Mouse (Mus musculus): ENCODE data around the gene Slc35a3.

GRCm38 (mm10) chr3:116641811-116642371 lies 70.7 kb downstream of the Slc35a3 start:
- TF ChIP-seq POLR2A (IDR thresholded peaks at IDR 0.05; ENCODE audit: low read depth, low read length) (no peak), MAZ (IDR thresholded peaks at IDR 0.05; ENCODE audit: low read depth, low read length) (no peak), GABPA (IDR thresholded peaks at IDR 0.05; ENCODE audit: insufficient replicate concordance, low read depth, low read length) (no peak), MYC (IDR thresholded peaks at IDR 0.05; ENCODE audit: low read depth, low read length) (no peak), CTCF (conservative IDR thresholded peaks at IDR 0.05 in 1 of 2, IDR thresholded peaks at IDR 0.05 in 1 of 2; ENCODE audit: low read depth in 2 of 2, low read length in 2 of 2) (no peak), E2F4 (IDR thresholded peaks at IDR 0.05; ENCODE audit: insufficient replicate concordance, low read depth, low read length) (no peak), JUN (IDR thresholded peaks at IDR 0.05; ENCODE audit: insufficient read depth, low read depth, low read length) (no peak), MAX (IDR thresholded peaks at IDR 0.05; ENCODE audit: low read length) (no peak), MXI1 (IDR thresholded peaks at IDR 0.05; ENCODE audit: low read depth, low read length) (no peak), USF2 (conservative IDR thresholded peaks at IDR 0.05; ENCODE audit: low read depth, low read length) (no peak), ZC3H11A (IDR thresholded peaks at IDR 0.05; ENCODE audit: low read depth, low read length) (no peak), CHD1 (IDR thresholded peaks at IDR 0.05; ENCODE audit: low read depth, low read length) (no peak), TBP (conservative IDR thresholded peaks at IDR 0.05; ENCODE audit: low read depth, low read length) (no peak), USF1 (IDR thresholded peaks at IDR 0.05; ENCODE audit: low read depth, low read length) (no peak)
